Mouse (Mus musculus) CH12.LX (cell line): ENCODE data around the gene Zbtb24. TPM values are rescaled to one million over a fixed set of nuclear protein-coding genes. Genes with fewer than 3 reads are reported as not detected.

ENCODE experiments used
- DNase-seq: peaks from one replicate; pipeline ENCODE4 v3.0.0-alpha.2; 2013; ENCODE audit errors: extremely low read depth
- H3K27ac ChIP-seq: 2 replicates; pipeline ENCODE4 v1.5.1; 2012; ENCODE audit warnings: low read depth, mild to moderate bottlenecking, control low read depth, moderate library complexity; ENCODE audit not compliant: insufficient read depth
- H3K27me3 ChIP-seq: replicated peaks from 2 replicates; pipeline ENCODE3; 2012; ENCODE audit warnings: inconsistent platforms
- H3K36me3 ChIP-seq, 2 experiments: replicated peaks in 1 of 2; 2 replicates each; pipeline versions ENCODE3 to v1.6.1; 2012; ENCODE audit warnings: inconsistent platforms in 1 of 2, low read length in 1 of 2, mild to moderate bottlenecking in 1 of 2, mixed read lengths in 1 of 2, moderate library complexity in 1 of 2; ENCODE audit not compliant: control insufficient read depth in 1 of 2, insufficient read depth in 1 of 2
- H3K4me1 ChIP-seq, 2 experiments: 2 replicates each; pipeline ENCODE4 v1.6.1; 2012; ENCODE audit warnings: inconsistent platforms in 1 of 2, moderate library complexity in 1 of 2; ENCODE audit not compliant: insufficient read depth in 2 of 2, control insufficient read depth in 1 of 2
- H3K4me2 ChIP-seq: 2 replicates; pipeline ENCODE4 v1.6.1; 2012; ENCODE audit warnings: low read depth, mild to moderate bottlenecking, control low read depth; ENCODE audit not compliant: poor library complexity, insufficient read depth, severe bottlenecking
- H3K4me3 ChIP-seq, 3 experiments: fragments of 150-350 bp in 1 of 3; sonication (generic) in 1 of 3; replicated peaks in 1 of 3; 2 replicates each; pipeline versions ENCODE3 to v1.5.1; 2011 to 2012; ENCODE audit warnings: low read depth in 2 of 3, low read length in 2 of 3, mild to moderate bottlenecking in 2 of 3, moderate library complexity in 2 of 3, control low read depth in 1 of 3, improper control_type of control experiment in 1 of 3, inconsistent platforms in 1 of 3, mixed read lengths in 1 of 3; ENCODE audit not compliant: poor library complexity in 1 of 3
- H3K79me2 ChIP-seq: replicated peaks from 2 replicates; pipeline ENCODE4 v1.6.1; 2012; ENCODE audit warnings: mild to moderate bottlenecking, moderate library complexity; ENCODE audit not compliant: control insufficient read depth, poor library complexity, insufficient read depth, severe bottlenecking; ENCODE audit errors: extremely low read depth
- H3K9ac ChIP-seq: 2 replicates; pipeline ENCODE4 v1.6.1; 2012; ENCODE audit warnings: low read depth, mild to moderate bottlenecking, control low read depth, moderate library complexity; ENCODE audit not compliant: insufficient read depth
- H3K9me3 ChIP-seq: replicated peaks from 2 replicates; pipeline ENCODE3; 2012; ENCODE audit warnings: low read length, inconsistent platforms, mixed read lengths
- BHLHE40 ChIP-seq: IDR thresholded peaks from 2 replicates; pipeline ENCODE4 v1.6.1; 2011; ENCODE audit warnings: mild to moderate bottlenecking, low read depth, low read length, improper control_type of control experiment
- CHD1 ChIP-seq: IDR thresholded peaks from 2 replicates; pipeline ENCODE4 v1.6.1; 2012; ENCODE audit warnings: low read depth, low read length, improper control_type of control experiment, inconsistent platforms
- CHD2 ChIP-seq: IDR thresholded peaks from 2 replicates; pipeline ENCODE4 v1.6.1; 2011; ENCODE audit warnings: low read length, improper control_type of control experiment
- CTCF ChIP-seq, 2 experiments: IDR thresholded peaks in 1 of 2; conservative IDR thresholded peaks in 1 of 2; 2 replicates each; pipeline ENCODE4 v1.5.1; 2011 to 2012; ENCODE audit warnings: low read depth in 2 of 2, low read length in 2 of 2, improper control_type of control experiment in 1 of 2, inconsistent platforms in 1 of 2, mild to moderate bottlenecking in 1 of 2, moderate library complexity in 1 of 2
- E2F4 ChIP-seq: IDR thresholded peaks from 2 replicates; pipeline ENCODE4 v1.6.1; 2011; ENCODE audit warnings: low read depth, low read length, improper control_type of control experiment; ENCODE audit not compliant: insufficient replicate concordance
- ELF1 ChIP-seq: IDR thresholded peaks from 2 replicates; pipeline ENCODE4 v1.6.1; 2014; ENCODE audit warnings: low read depth, mild to moderate bottlenecking, inconsistent platforms, low read length, improper control_type of control experiment
- EP300 ChIP-seq: IDR thresholded peaks from 2 replicates; pipeline ENCODE4 v1.6.1; 2011; ENCODE audit warnings: low read length, improper control_type of control experiment
- ETS1 ChIP-seq: conservative IDR thresholded peaks from 2 replicates; pipeline ENCODE4 v1.6.1; 2012; ENCODE audit warnings: low read depth, mild to moderate bottlenecking, inconsistent platforms, low read length, improper control_type of control experiment, moderate library complexity
- GABPA ChIP-seq: IDR thresholded peaks from 2 replicates; pipeline ENCODE4 v1.6.1; 2012; ENCODE audit warnings: low read depth, low read length, improper control_type of control experiment, inconsistent platforms; ENCODE audit not compliant: insufficient replicate concordance
- HCFC1 ChIP-seq: IDR thresholded peaks from 2 replicates; pipeline ENCODE4 v1.6.1; 2012; ENCODE audit warnings: low read depth, mild to moderate bottlenecking, inconsistent platforms, low read length, improper control_type of control experiment
- IRF4 ChIP-seq: IDR thresholded peaks from 2 replicates; pipeline ENCODE4 v1.6.1; 2014; ENCODE audit warnings: low read depth, mild to moderate bottlenecking, inconsistent platforms, low read length, improper control_type of control experiment
- JUN ChIP-seq: IDR thresholded peaks from 2 replicates; pipeline ENCODE4 v1.6.1; 2011; ENCODE audit warnings: low read depth, mild to moderate bottlenecking, low read length, improper control_type of control experiment, moderate library complexity; ENCODE audit not compliant: insufficient read depth
- JUND ChIP-seq: conservative IDR thresholded peaks from 2 replicates; pipeline ENCODE4 v1.6.1; 2011; ENCODE audit warnings: low read depth, low read length, improper control_type of control experiment
- KAT2A ChIP-seq: IDR thresholded peaks from 2 replicates; pipeline ENCODE4 v1.6.1; 2012; ENCODE audit warnings: low read length, improper control_type of control experiment, inconsistent platforms; ENCODE audit not compliant: insufficient replicate concordance
- MAFK ChIP-seq: IDR thresholded peaks from 2 replicates; pipeline ENCODE4 v1.6.1; 2011; ENCODE audit warnings: low read length, improper control_type of control experiment; ENCODE audit not compliant: insufficient replicate concordance
- MAX ChIP-seq: IDR thresholded peaks from 2 replicates; pipeline ENCODE4 v1.6.1; 2011; ENCODE audit warnings: low read length, improper control_type of control experiment
- MAZ ChIP-seq: IDR thresholded peaks from 2 replicates; pipeline ENCODE4 v1.6.1; 2012; ENCODE audit warnings: low read depth, mild to moderate bottlenecking, inconsistent platforms, low read length, improper control_type of control experiment, moderate library complexity
- MEF2A ChIP-seq: IDR thresholded peaks from 2 replicates; pipeline ENCODE4 v1.6.1; 2014; ENCODE audit warnings: low read depth, mild to moderate bottlenecking, inconsistent platforms, low read length, improper control_type of control experiment, borderline replicate concordance
- MXI1 ChIP-seq: IDR thresholded peaks from 2 replicates; pipeline ENCODE4 v1.6.1; 2011; ENCODE audit warnings: mild to moderate bottlenecking, low read depth, low read length, improper control_type of control experiment
- MYC ChIP-seq: IDR thresholded peaks from 2 replicates; pipeline ENCODE4 v1.6.1; 2011; ENCODE audit warnings: low read depth, mild to moderate bottlenecking, improper control_type of control experiment, low read length
- NELFE ChIP-seq: IDR thresholded peaks from 2 replicates; pipeline ENCODE4 v1.6.1; 2011; ENCODE audit warnings: low read depth, low read length, improper control_type of control experiment
- NRF1 ChIP-seq: IDR thresholded peaks from 2 replicates; pipeline ENCODE4 v1.6.1; 2014; ENCODE audit warnings: low read depth, mild to moderate bottlenecking, inconsistent platforms, low read length, improper control_type of control experiment, moderate library complexity
- PAX5 ChIP-seq: IDR thresholded peaks from 2 replicates; pipeline ENCODE4 v1.6.1; 2012; ENCODE audit warnings: low read length, inconsistent platforms, mixed read lengths
- POLR2A ChIP-seq: IDR thresholded peaks from 2 replicates; pipeline ENCODE4 v1.6.1; 2011; ENCODE audit warnings: low read depth, mild to moderate bottlenecking, improper control_type of control experiment, low read length
- POLR2AphosphoS2 ChIP-seq: IDR thresholded peaks from 2 replicates; pipeline ENCODE4 v1.6.1; 2011; ENCODE audit warnings: low read depth, low read length, improper control_type of control experiment
- RAD21 ChIP-seq: IDR thresholded peaks from 2 replicates; pipeline ENCODE4 v1.6.1; 2011; ENCODE audit warnings: low read depth, mild to moderate bottlenecking, low read length, improper control_type of control experiment, moderate library complexity
- RCOR1 ChIP-seq: conservative IDR thresholded peaks from 2 replicates; pipeline ENCODE4 v1.6.1; 2012; ENCODE audit warnings: low read depth, mild to moderate bottlenecking, inconsistent platforms, low read length, improper control_type of control experiment
- SIN3A ChIP-seq: IDR thresholded peaks from 2 replicates; pipeline ENCODE4 v1.6.1; 2012; ENCODE audit warnings: low read length, improper control_type of control experiment, inconsistent platforms
- SMC3 ChIP-seq: IDR thresholded peaks from 2 replicates; pipeline ENCODE4 v1.6.1; 2011; ENCODE audit warnings: low read depth, low read length, improper control_type of control experiment
- TBP ChIP-seq: conservative IDR thresholded peaks from 2 replicates; pipeline ENCODE4 v1.6.1; 2011; ENCODE audit warnings: low read depth, low read length, improper control_type of control experiment
- TCF12 ChIP-seq: IDR thresholded peaks from 2 replicates; pipeline ENCODE4 v1.6.1; 2014; ENCODE audit warnings: low read depth, mild to moderate bottlenecking, inconsistent platforms, low read length, improper control_type of control experiment
- UBTF ChIP-seq: IDR thresholded peaks from 2 replicates; pipeline ENCODE4 v1.6.1; 2012; ENCODE audit warnings: low read depth, mild to moderate bottlenecking, inconsistent platforms, low read length, improper control_type of control experiment, moderate library complexity
- USF1 ChIP-seq: IDR thresholded peaks from 2 replicates; pipeline ENCODE4 v1.6.1; 2014; ENCODE audit warnings: low read depth, mild to moderate bottlenecking, inconsistent platforms, low read length, improper control_type of control experiment
- USF2 ChIP-seq: conservative IDR thresholded peaks from 2 replicates; pipeline ENCODE4 v1.6.1; 2011; ENCODE audit warnings: low read depth, low read length, improper control_type of control experiment
- ZC3H11A ChIP-seq: IDR thresholded peaks from 2 replicates; pipeline ENCODE4 v1.6.1; 2012; ENCODE audit warnings: low read depth, mild to moderate bottlenecking, inconsistent platforms, low read length, improper control_type of control experiment
- ZKSCAN1 ChIP-seq: IDR thresholded peaks from 2 replicates; pipeline ENCODE4 v1.6.1; 2012; ENCODE audit warnings: low read depth, inconsistent platforms, low read length, improper control_type of control experiment, borderline replicate concordance
- ZMIZ1 ChIP-seq: IDR thresholded peaks from 2 replicates; pipeline ENCODE4 v1.6.1; 2012; ENCODE audit warnings: low read depth, mild to moderate bottlenecking, inconsistent platforms, low read length, improper control_type of control experiment
- ZNF384 ChIP-seq: IDR thresholded peaks from 2 replicates; pipeline ENCODE4 v1.6.1; 2012; ENCODE audit warnings: low read depth, low read length, improper control_type of control experiment, inconsistent platforms
- dilution Hi-C: fragments of 300-500 bp; cut with MboI; formaldehyde crosslinking; loops from 2 replicates; pipeline ENCODE4 v1.14.3; 2020; ENCODE audit warnings: low sequenced_read_pairs; ENCODE audit not compliant: extremely low pct_unique_long_range_greater_than_20kb, extremely low pct_ligation_motif_present
- in situ Hi-C: fragments of 300-500 bp; cut with MboI; formaldehyde crosslinking; loops from 3 replicates; pipeline ENCODE4 v1.14.3; 2019; ENCODE audit warnings: low sequenced_read_pairs, low pct_ligation_motif_present, low pct_unique_long_range_greater_than_20kb, mixed read lengths
- polyA plus RNA-seq: library from polyadenylated mRNA; unstranded; fragments of >175 nt; gene quantifications from 2 replicates; pipeline ENCODE4 v1.2.1, GENCODE M21; 2012; ENCODE audit warnings: low read depth; ENCODE audit not compliant: insufficient read length
- total RNA-seq, 2 experiments: library from RNA; depleted of rRNA; stranded (reverse); fragments of 300-350 nt in 1 of 2; fragments of >200 nt in 1 of 2; gene quantifications; 2 replicates each; pipeline ENCODE4 v1.2.3; 2012 to 2014

Zbtb24 gene
- total RNA-seq (2012; rRNA removed) (11.4 and 11.7 TPM in 2 replicates), total RNA-seq (2014; rRNA removed) (14.3 and 15.2 TPM in 2 replicates), polyA plus RNA-seq (10.5 and 11.8 TPM in 2 replicates)

GRCm38 (mm10) chr10:41450137-41450670 lies at the start of gene Zbtb24:
Gene Zbtb24 (plus strand): TSS chr10:41450383.
- peak within 1 kb of the TSS; percentile 29; the same call in 1 of the 2 replicates for H3K27ac ChIP-seq
- H3K27me3 ChIP-seq: no peaks in the 10 kb centered on the region
- peaks cover 20 to 38% of the 10 kb centered on the region in 2 experiments for H3K36me3 ChIP-seq
- peak; percentile 82 for TF ChIP-seq KAT2A
- TF ChIP-seq GABPA: no peak
- TF ChIP-seq EP300: no peak
- TF ChIP-seq ZC3H11A: no peak
- TF ChIP-seq BHLHE40: peak; percentile 84
- TF ChIP-seq MAX: peak; percentile 98
- peak; percentile 87 for TF ChIP-seq MAZ
- peak; percentile 37; the same call in 1 of the 2 replicates for TF ChIP-seq NRF1
- TF ChIP-seq ETS1: 0 out of 2 replicates have a peak, but pooled peaks have one; percentile 10
- TF ChIP-seq MXI1: peak; percentile 77; the same call in 1 of the 2 replicates
- peak; percentile 98 for TF ChIP-seq POLR2A
- 0 out of 2 replicates have a peak, but pooled peaks have one; percentile 30 for TF ChIP-seq MAFK
- peak; percentile 100 for TF ChIP-seq ELF1
- no peak for TF ChIP-seq ZKSCAN1
- TF ChIP-seq CHD1: 0 out of 2 replicates have a peak, but pooled peaks have one; percentile 30
- peak; percentile 48 for TF ChIP-seq CHD2
- peak; percentile 77; the same call in 1 of the 2 replicates for TF ChIP-seq E2F4
- TF ChIP-seq JUND: no peak
- TF ChIP-seq RAD21: no peak
- peak; percentile 95 for TF ChIP-seq TBP
- TF ChIP-seq ZMIZ1: peak; percentile 97
- TF ChIP-seq USF2: peak; percentile 98
- peak; percentile 83 for TF ChIP-seq HCFC1
- peak; percentile 90 for TF ChIP-seq TCF12
- TF ChIP-seq CTCF (conservative IDR thresholded peaks at IDR 0.05 in 1 of 2, IDR thresholded peaks at IDR 0.05 in 1 of 2; ENCODE audit: low read depth in 2 of 2, low read length in 2 of 2): no peak
- peak; percentile 82; the same call in 1 of the 2 replicates for TF ChIP-seq RCOR1
- TF ChIP-seq USF1: peak; percentile 100
- peak; percentile 95 for TF ChIP-seq POLR2AphosphoS2
- peak; percentile 47; the same call in 1 of the 2 replicates for TF ChIP-seq MEF2A
- TF ChIP-seq SIN3A: peak; percentile 97
- TF ChIP-seq IRF4: peak; percentile 53; the same call in 1 of the 2 replicates
- TF ChIP-seq ZNF384: no peak
- no peak for TF ChIP-seq SMC3
- peak; percentile 47; the same call in 1 of the 2 replicates for TF ChIP-seq MYC
- TF ChIP-seq JUN: no peak
- peak; percentile 98 for TF ChIP-seq NELFE
- peak; percentile 66; the same call in 1 of the 2 replicates for TF ChIP-seq UBTF
- TF ChIP-seq PAX5: no peak
- in situ Hi-C loops (no loop called here), dilution Hi-C loops (no loop called here)
- peak; percentile 97 for DNase-seq
- H3K4me1 ChIP-seq: peaks cover 14 to 38% of the 10 kb centered on the region in 2 experiments
- peak within 1 kb of the TSS; percentile 85 to 90 (median 88) for H3K4me3 ChIP-seq
- peaks cover 23% of the 10 kb centered on the region for H3K79me2 ChIP-seq
- peak within 1 kb of the TSS; percentile 95 for H3K9ac ChIP-seq
- peak within 1 kb of the TSS; percentile 92 for H3K4me2 ChIP-seq
- no peaks in the 10 kb centered on the region for H3K9me3 ChIP-seq
